Mouse (Mus musculus) lung, postnatal 0 days (tissue): ENCODE measurements around the gene B4galt4. TPM values are rescaled to one million over a fixed set of nuclear protein-coding genes. Genes with fewer than 3 reads are reported as not detected.

Experiments
- ATAC-seq: fragments of 200-750 bp; cut with Nextera tagmentation; 2 replicates; pipeline ENCODE4 v1.8.0; 2017; ENCODE audit warnings: moderate library complexity
- DNase-seq: peaks from one replicate; pipeline ENCODE4 v3.0.0-alpha.2; 2016; ENCODE audit warnings: low spot score
- H3K27ac ChIP-seq: fragments of 300-500 bp; sonication (generic); 2 replicates; pipeline ENCODE4 v1.5.1; 2014; ENCODE audit warnings: antibody characterized with exemption, mild to moderate bottlenecking, low read length, mixed read lengths
- H3K27me3 ChIP-seq: fragments of 300-500 bp; sonication (generic); replicated peaks from 2 replicates; pipeline ENCODE4 v1.6.1; 2014; ENCODE audit warnings: low read length, mixed read lengths; ENCODE audit not compliant: insufficient read depth
- H3K36me3 ChIP-seq: fragments of 300-500 bp; sonication (generic); 2 replicates; pipeline ENCODE4 v1.6.1; 2014; ENCODE audit warnings: low read length, mixed read lengths; ENCODE audit not compliant: insufficient read depth
- H3K4me1 ChIP-seq: fragments of 300-500 bp; sonication (generic); 2 replicates; pipeline ENCODE4 v1.6.1; 2014; ENCODE audit warnings: antibody characterized with exemption, low read depth, low read length, mixed read lengths; ENCODE audit not compliant: insufficient read depth
- H3K4me2 ChIP-seq: fragments of 300-500 bp; sonication (generic); replicated peaks from 2 replicates; pipeline ENCODE4 v1.6.1; 2014; ENCODE audit warnings: low read depth, mild to moderate bottlenecking, low read length, moderate library complexity, mixed read lengths
- H3K4me3 ChIP-seq: fragments of 300-500 bp; sonication (generic); 2 replicates; pipeline ENCODE4 v1.5.1; 2014; ENCODE audit warnings: low read depth, low read length
- H3K9ac ChIP-seq: fragments of 300-500 bp; sonication (generic); replicated peaks from 2 replicates; pipeline ENCODE4 v1.6.1; 2014; ENCODE audit warnings: low read depth, mild to moderate bottlenecking
- H3K9me3 ChIP-seq: fragments of 300-500 bp; sonication (generic); 2 replicates; pipeline ENCODE4 v1.6.1; 2016; ENCODE audit warnings: low read length, mixed read lengths
- CTCF ChIP-seq: IDR thresholded peaks from 2 replicates; pipeline ENCODE4 v1.5.1; 2016; ENCODE audit warnings: antibody characterized with exemption, mild to moderate bottlenecking
- EP300 ChIP-seq: IDR thresholded peaks from 2 replicates; pipeline ENCODE4 v1.6.1; 2016; ENCODE audit warnings: antibody characterized with exemption, mild to moderate bottlenecking, control low read depth
- WGBS: fragments of 180-500 bp; shearing (Covaris S2); extraction: QIAGEN DNeasy Blood & Tissue Kit; methylation state at CpG from one replicate; pipeline ENCODE4 v1.1.7; 2014; 5-methylcytosine and 5-hydroxymethylcytosine counted together
- polyA plus RNA-seq: library from polyadenylated mRNA; unstranded; fragments of >200 nt; fragmentation: Nextera tagmentation; extraction: Ambion mirVana; gene quantifications from 2 replicates; pipeline ENCODE4 v1.2.1, GENCODE M21; 2015

The B4galt4 gene
- 49.0 and 50.0 TPM in 2 replicates for polyA plus RNA-seq

DNA sequence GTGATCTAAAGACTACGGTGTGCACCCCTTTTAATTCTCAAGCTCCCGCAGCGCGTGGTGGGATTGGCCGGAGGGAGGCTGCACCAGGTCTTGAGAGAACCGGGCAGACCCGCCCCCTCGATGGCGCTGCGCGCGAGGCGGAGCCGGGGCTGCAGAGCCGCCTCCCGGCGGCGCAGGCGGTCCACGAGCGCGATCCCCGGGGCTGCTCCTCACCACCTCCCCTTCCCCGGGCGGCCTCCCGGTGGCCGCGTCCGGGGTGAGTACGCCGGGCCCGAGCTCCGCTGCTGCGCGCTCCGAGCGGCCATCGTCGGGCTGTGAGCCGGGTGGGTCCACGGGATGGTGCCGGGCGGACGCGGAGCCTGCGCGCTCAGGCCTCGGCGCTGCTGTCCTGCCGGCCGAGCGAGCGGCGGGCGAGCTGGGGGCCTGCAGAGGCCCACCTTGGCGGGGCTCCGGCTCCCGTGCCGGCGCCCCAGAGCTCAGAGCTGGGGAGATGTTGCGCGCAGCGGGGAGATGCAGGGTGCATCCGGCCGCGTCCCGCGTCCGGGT, at the start of gene B4galt4:
Gene B4galt4, plus strand, starts transcription at position 152 of the 546 bp plus-strand sequence.
- DNase-seq (peak; percentile 85), ATAC-seq (peak; percentile 96)
- H3K4me3 ChIP-seq = peak within 1 kb of the TSS; percentile 79
- peak within 1 kb of the TSS; percentile 76 for H3K9ac ChIP-seq
- H3K4me2 ChIP-seq = peak within 1 kb of the TSS; percentile 86
- H3K27ac ChIP-seq = peak within 1 kb of the TSS; percentile 82
- under 1% methylated on average over 52 of the region's 69 CpGs for WGBS
- H3K9me3 ChIP-seq = no peaks in the 10 kb centered on the region
- H3K27me3 ChIP-seq = no peaks in the 10 kb centered on the region
- peak; percentile 55 for TF ChIP-seq CTCF
- TF ChIP-seq EP300 = no peak
- H3K4me1 ChIP-seq = no peaks in the 10 kb centered on the region
- H3K36me3 ChIP-seq = no peaks in the 10 kb centered on the region

GRCm38 (mm10) chr16:38694906-38695540, 47.0 kb upstream of the B4galt4 start:
- Histone ChIP-seq H3K9ac (no peak overlapping the region), H3K9me3 (no peaks in the 10 kb centered on the region), H3K4me1 (0 out of 2 replicates have a peak, but pooled peaks cover 2% of the 10 kb centered on the region), H3K27ac (no peak overlapping the region), H3K27me3 (no peaks in the 10 kb centered on the region), H3K36me3 (peaks cover 5% of the 10 kb centered on the region; the same call in 1 of the 2 replicates), H3K4me2 (no peak overlapping the region), H3K4me3 (no peak overlapping the region)
- TF ChIP-seq CTCF (no peak), EP300 (no peak)
- ATAC-seq (no peak), DNase-seq (no peak)
- WGBS = 76% methylated on average over 6 of the region's 6 CpGs

DNA sequence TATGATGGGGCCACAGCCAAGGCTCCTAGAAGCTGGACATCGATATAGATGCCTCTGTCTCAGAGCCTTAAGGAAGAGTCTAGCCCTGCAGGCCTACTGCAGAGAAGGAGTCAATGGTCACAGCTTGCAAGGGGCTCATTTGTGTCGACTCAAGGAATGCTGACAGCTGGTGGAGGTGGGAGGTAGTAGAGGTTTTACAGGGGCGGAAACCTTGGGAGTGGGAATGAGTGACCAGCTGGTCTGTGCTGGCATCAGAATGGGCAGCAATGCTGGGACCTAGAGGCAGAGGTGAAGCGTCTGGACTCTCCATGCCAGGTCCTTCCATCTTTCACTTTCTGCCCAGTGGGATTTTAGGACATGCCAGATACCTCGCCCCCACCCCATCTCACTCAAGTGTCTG, 46.5 kb upstream of the B4galt4 start:
- H3K9me3 ChIP-seq = no peaks in the 10 kb centered on the region
- 85% methylated on average over 5 of the region's 5 CpGs for WGBS
- TF ChIP-seq EP300 (no peak), CTCF (no peak)
- H3K27me3 ChIP-seq = no peaks in the 10 kb centered on the region
- 0 out of 2 replicates have a peak, but pooled peaks cover 5% of the 10 kb centered on the region for H3K4me1 ChIP-seq
- no peak overlapping the region for H3K9ac ChIP-seq
- ATAC-seq (no peak), DNase-seq (no peak)
- H3K36me3 ChIP-seq = peaks cover 5% of the 10 kb centered on the region; the same call in 1 of the 2 replicates
- H3K4me3 ChIP-seq = no peak overlapping the region
- H3K4me2 ChIP-seq = no peak overlapping the region
- no peak overlapping the region for H3K27ac ChIP-seq

DNA sequence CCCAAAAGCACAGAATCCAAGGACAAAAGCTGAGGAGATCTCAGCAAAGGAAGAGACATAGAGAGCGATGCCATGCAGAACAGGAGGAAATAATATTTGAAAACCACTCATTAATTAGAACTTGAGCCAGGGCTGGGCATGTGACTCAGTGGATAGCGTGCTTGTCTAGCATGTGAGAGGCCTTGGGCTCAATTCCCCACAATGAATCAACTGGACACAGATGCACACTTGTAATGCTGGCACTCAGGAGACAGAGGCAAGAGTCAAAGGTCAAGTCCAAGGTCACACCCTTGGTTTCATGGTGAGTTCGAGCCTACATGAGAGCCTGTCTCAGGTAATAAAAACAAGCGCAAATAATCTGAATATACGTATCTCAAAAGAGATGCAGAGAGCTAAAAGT, 44.5 kb upstream of the B4galt4 start:
- Histone ChIP-seq H3K27me3 (no peaks in the 10 kb centered on the region), H3K9me3 (no peaks in the 10 kb centered on the region), H3K4me1 (peaks cover 20% of the 10 kb centered on the region; the same call in 1 of the 2 replicates), H3K4me3 (no peak overlapping the region), H3K9ac (no peak overlapping the region), H3K27ac (no peak overlapping the region), H3K4me2 (no peak overlapping the region), H3K36me3 (no peaks in the 10 kb centered on the region; the same call in 1 of the 2 replicates)
- DNase-seq = no peak
- no peak for ATAC-seq
- no peak for TF ChIP-seq CTCF
- no peak for TF ChIP-seq EP300
- WGBS = 86% methylated on average over 5 of the region's 5 CpGs

- Histone ChIP-seq H3K27me3 (no peaks in the 10 kb centered on the region), H3K9me3 (no peaks in the 10 kb centered on the region), H3K27ac (no peak overlapping the region), H3K4me1 (peaks cover 20% of the 10 kb centered on the region; the same call in 1 of the 2 replicates), H3K9ac (no peak overlapping the region), H3K4me3 (no peak overlapping the region), H3K4me2 (no peak overlapping the region), H3K36me3 (no peaks in the 10 kb centered on the region)
- ATAC-seq (peak; percentile 75), DNase-seq (peak; percentile 68)
- WGBS = 57% methylated on average over 16 of the region's 16 CpGs
- TF ChIP-seq EP300 = no peak
- no peak for TF ChIP-seq CTCF
Measured at GRCm38 (mm10) chr16:38700392-38701162, 41.5 kb upstream of the B4galt4 start.

DNA sequence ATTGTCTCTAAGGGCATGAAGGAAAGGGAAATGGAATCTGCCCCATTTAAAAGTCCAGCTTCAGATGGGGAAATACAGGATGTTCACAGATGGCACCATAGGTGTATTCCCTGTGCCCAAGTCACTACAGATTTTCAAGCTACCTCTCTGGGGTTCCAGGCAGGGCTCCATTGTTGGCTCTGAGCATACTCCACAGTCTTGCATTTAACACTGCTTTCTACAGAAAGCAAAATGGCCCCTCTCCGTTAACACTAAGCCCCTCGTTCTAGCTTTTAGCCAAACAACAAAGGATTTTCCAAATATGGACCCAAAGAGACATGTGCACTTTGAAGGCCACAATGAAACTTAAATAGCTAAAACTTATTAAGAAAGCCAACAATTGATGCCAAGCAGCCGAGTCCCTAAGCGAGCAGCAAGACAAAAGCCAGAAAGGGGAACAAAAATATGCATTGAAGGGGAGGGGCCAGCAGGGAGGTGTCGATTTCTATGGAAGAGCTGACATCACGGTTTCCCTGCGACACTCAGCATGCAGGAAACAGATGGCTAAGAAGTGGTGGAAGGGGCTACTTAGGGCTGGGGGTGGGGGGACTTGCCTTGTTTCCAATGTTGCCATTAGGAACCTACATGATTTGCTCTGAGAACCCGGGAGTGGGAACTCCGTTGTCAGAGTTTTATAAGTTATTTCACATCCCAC, 40.4 kb upstream of the B4galt4 start:
- 25% methylated on average over 9 of the region's 9 CpGs for WGBS
- Histone ChIP-seq H3K27ac (no peak overlapping the region), H3K4me3 (no peak overlapping the region), H3K9ac (no peak overlapping the region), H3K36me3 (no peaks in the 10 kb centered on the region), H3K9me3 (no peaks in the 10 kb centered on the region), H3K27me3 (no peaks in the 10 kb centered on the region), H3K4me1 (peaks cover 24% of the 10 kb centered on the region; the same call in 1 of the 2 replicates), H3K4me2 (no peak overlapping the region)
- DNase-seq = peak; percentile 39
- no peak for ATAC-seq
- no peak for TF ChIP-seq CTCF
- no peak for TF ChIP-seq EP300
